Mouse (Mus musculus): ENCODE data around the gene BC051665.

Gene BC051665

GRCm38 (mm10) chr13:60743381-60744077, 42.6 kb downstream of the BC051665 start:
- no peak for DNase-seq (ENCODE audit: low spot score)

- DNase-seq (ENCODE audit: low spot score): no peak
These were observed 43.6 kb downstream of the BC051665 start for GRCm38 (mm10) chr13:60742611-60743010.

- DNase-seq (ENCODE audit: low spot score): no peak
These were observed 45.9 kb downstream of the BC051665 start for GRCm38 (mm10) chr13:60740248-60740647.

- peak; percentile 64 for DNase-seq (ENCODE audit: low spot score)
These were observed 47.7 kb downstream of the BC051665 start for GRCm38 (mm10) chr13:60738429-60738828.

GRCm38 (mm10) chr13:60737632-60738324, 48.4 kb downstream of the BC051665 start:
- DNase-seq (ENCODE audit: low spot score): peak; percentile 54

GRCm38 (mm10) chr13:60736421-60737105, 49.6 kb downstream of the BC051665 start:
- DNase-seq (ENCODE audit: low spot score): no peak

GRCm38 (mm10) chr13:60735306-60735705, 50.9 kb downstream of the BC051665 start:
- no peak for DNase-seq (ENCODE audit: low spot score)
